Mouse (Mus musculus) neural tube, embryonic 14.5 days (tissue): ENCODE measurements around the gene Sh3gl1. TPM values are rescaled to one million over a fixed set of nuclear protein-coding genes. Genes with fewer than 3 reads are reported as not detected.

Source experiments
- ATAC-seq: fragments of 200-750 bp; cut with Nextera tagmentation; 2 replicates; pipeline ENCODE4 v1.8.0; 2017; ENCODE audit warnings: low read depth, mild to moderate bottlenecking, moderate TSS enrichment, moderate library complexity
- H3K27ac ChIP-seq: fragments of 300-500 bp; sonication (generic); 2 replicates; pipeline ENCODE4 v1.5.1; 2014; ENCODE audit warnings: low read depth, mild to moderate bottlenecking, control low read depth, low read length, moderate library complexity, mixed read lengths
- H3K27me3 ChIP-seq: fragments of 300-500 bp; sonication (generic); 2 replicates; pipeline ENCODE4 v1.6.1; 2014; ENCODE audit warnings: low read length; ENCODE audit not compliant: control insufficient read depth, insufficient read depth
- H3K36me3 ChIP-seq: fragments of 300-500 bp; sonication (generic); 2 replicates; pipeline ENCODE4 v1.6.1; 2014; ENCODE audit warnings: low read length, mixed read lengths; ENCODE audit not compliant: control insufficient read depth, insufficient read depth
- H3K4me1 ChIP-seq: fragments of 300-500 bp; sonication (generic); 2 replicates; pipeline ENCODE4 v1.6.1; 2014; ENCODE audit warnings: low read length; ENCODE audit not compliant: control insufficient read depth, insufficient read depth
- H3K4me2 ChIP-seq: fragments of 300-500 bp; sonication (generic); 2 replicates; pipeline ENCODE4 v1.6.1; 2014; ENCODE audit warnings: mild to moderate bottlenecking, low read depth, low read length, control low read depth
- H3K4me3 ChIP-seq: fragments of 300-500 bp; sonication (generic); 2 replicates; pipeline ENCODE4 v1.5.1; 2014; ENCODE audit warnings: low read depth, low read length, control low read depth, mixed read lengths
- H3K9ac ChIP-seq: fragments of 300-500 bp; sonication (generic); replicated peaks from 2 replicates; pipeline ENCODE4 v1.6.1; 2014; ENCODE audit warnings: low read depth, mild to moderate bottlenecking, control low read depth, low read length, mixed read lengths
- H3K9me3 ChIP-seq: fragments of 300-500 bp; sonication (generic); 2 replicates; pipeline ENCODE4 v1.6.1; 2016; ENCODE audit warnings: low read length; ENCODE audit not compliant: control insufficient read depth
- WGBS: fragments of 180-500 bp; shearing (Covaris S2); extraction: QIAGEN DNeasy Blood & Tissue Kit; methylation state at CpG from one replicate; pipeline ENCODE4 v1.1.7; 2014; 5-methylcytosine and 5-hydroxymethylcytosine counted together
- polyA plus RNA-seq: library from polyadenylated mRNA; unstranded; fragments of >200 nt; fragmentation: Nextera tagmentation; extraction: Ambion mirVana; gene quantifications from 2 replicates; pipeline ENCODE4 v1.2.1, GENCODE M21; 2014

Gene Sh3gl1
- polyA plus RNA-seq, 1 experiment from 2014 or later, result 87.5 TPM

DNA sequence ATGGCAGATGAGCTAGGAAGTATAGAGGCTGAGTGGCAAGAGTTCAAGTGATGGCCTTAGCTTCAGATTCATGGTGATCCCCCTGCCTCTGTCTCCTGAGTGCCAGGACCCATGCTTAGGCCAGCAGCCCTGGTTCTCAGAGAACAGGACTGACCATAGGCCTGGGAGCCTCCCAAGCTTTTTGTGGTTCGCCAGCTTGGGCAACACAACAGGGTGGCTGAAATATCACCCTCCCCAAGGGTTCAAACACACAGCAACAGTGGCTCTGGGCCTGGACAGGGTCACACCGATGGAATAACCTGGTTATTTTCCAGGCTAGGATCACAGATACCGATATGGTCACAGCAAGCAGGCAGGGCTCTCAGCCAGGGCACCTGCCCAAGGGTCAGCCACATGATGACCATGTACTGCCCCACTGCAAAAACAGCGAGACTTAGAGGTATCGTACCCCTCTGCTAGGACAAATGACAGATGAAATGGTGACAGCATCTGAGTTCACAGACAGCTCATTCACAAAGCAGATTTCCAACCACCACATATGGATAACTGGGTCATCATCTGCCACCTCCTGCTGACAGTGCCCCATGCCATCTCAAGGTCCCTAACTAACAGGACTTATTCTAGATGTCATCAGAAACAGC, 8.5 kb downstream of the Sh3gl1 start:
- no peak overlapping the region for H3K4me2 ChIP-seq
- no peaks in the 10 kb centered on the region for H3K36me3 ChIP-seq
- H3K9ac ChIP-seq, result no peak overlapping the region
- no peaks in the 10 kb centered on the region; the same call in 1 of the 2 replicates for H3K4me1 ChIP-seq
- 94% methylated on average over 5 of the region's 5 CpGs for WGBS
- no peak for ATAC-seq
- no peak overlapping the region for H3K4me3 ChIP-seq
- no peak overlapping the region for H3K27ac ChIP-seq
- H3K9me3 ChIP-seq, result no peaks in the 10 kb centered on the region
- no peaks in the 10 kb centered on the region for H3K27me3 ChIP-seq

DNA sequence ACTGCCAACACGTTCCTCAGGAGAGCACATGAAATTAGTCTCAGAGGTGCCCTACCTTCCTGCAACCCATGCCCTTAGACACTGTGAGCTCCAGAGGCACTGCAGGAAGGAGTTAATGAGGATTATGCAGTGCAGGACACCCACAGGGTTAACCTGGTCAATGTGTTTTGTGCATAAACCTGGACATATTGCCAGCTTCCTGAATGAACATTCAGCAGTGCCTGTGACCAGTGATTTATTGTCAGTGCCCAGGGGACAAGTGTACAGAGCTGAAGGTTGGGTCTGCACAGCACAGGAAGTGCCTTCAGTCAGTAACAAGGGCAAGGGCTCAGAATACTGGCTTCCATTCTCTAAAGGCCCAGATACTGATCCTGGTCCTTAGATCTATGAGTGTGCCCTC, 9.6 kb downstream of the Sh3gl1 start:
- 74% methylated on average over 1 of the region's 1 CpGs for WGBS
- Histone ChIP-seq H3K4me2 (no peak overlapping the region), H3K4me3 (no peak overlapping the region), H3K4me1 (no peaks in the 10 kb centered on the region; the same call in 1 of the 2 replicates), H3K27me3 (no peaks in the 10 kb centered on the region), H3K27ac (no peak overlapping the region), H3K9me3 (no peaks in the 10 kb centered on the region), H3K9ac (no peak overlapping the region), H3K36me3 (no peaks in the 10 kb centered on the region)
- no peak for ATAC-seq

DNA sequence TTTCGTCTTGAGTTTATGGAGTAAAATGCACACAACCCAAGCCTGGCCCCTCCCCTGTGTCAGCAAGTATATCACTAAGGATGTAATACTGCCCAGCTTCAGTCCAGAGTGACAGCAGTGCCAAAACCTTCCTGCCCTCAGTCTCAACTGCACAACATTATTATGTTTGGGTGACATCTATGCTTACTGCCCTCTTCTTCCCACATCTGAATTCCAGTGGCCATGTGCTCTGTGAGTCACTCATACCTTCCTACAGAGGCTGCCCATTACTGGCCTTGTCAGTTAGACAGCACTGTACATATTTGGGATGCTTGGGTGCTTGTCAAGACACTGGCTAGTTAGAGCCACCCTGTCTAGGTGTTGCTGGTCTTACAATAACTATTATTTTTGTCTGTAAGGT, 10.1 kb downstream of the Sh3gl1 start:
- H3K27ac ChIP-seq, result no peak overlapping the region
- no peaks in the 10 kb centered on the region for H3K36me3 ChIP-seq
- no peak overlapping the region for H3K4me3 ChIP-seq
- H3K4me2 ChIP-seq, result no peak overlapping the region
- 90% methylated on average over 1 of the region's 1 CpGs for WGBS
- peaks cover 6% of the 10 kb centered on the region; the same call in 1 of the 2 replicates for H3K4me1 ChIP-seq
- no peak overlapping the region for H3K9ac ChIP-seq
- H3K27me3 ChIP-seq, result no peaks in the 10 kb centered on the region
- no peak for ATAC-seq
- no peaks in the 10 kb centered on the region for H3K9me3 ChIP-seq

DNA sequence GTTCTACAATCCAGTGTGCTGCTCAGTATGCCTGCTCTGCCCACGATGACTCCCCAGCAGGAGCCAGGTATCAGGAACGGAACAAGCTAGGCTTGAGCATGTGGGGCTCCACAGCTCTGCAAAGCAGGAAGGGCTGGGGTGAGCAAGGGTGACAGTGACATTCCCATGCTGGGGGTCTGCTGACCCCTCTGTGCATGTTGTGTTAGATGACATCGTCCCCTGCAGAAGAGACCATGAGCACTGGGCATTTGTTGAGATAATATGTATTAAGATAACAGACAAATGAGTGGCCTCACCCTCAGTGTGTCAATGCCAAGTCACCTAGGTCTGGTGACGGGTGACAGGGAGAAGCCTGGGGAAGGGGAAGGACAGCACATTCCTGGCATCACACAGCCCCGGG, 11.5 kb downstream of the Sh3gl1 start:
- no peak for ATAC-seq
- Histone ChIP-seq H3K36me3 (no peaks in the 10 kb centered on the region), H3K9me3 (no peaks in the 10 kb centered on the region), H3K4me2 (no peak overlapping the region), H3K4me3 (no peak overlapping the region), H3K27me3 (no peaks in the 10 kb centered on the region), H3K9ac (no peak overlapping the region), H3K4me1 (peaks cover 6% of the 10 kb centered on the region; the same call in 1 of the 2 replicates), H3K27ac (no peak overlapping the region)
- WGBS, result 84% methylated on average over 5 of the region's 5 CpGs

DNA sequence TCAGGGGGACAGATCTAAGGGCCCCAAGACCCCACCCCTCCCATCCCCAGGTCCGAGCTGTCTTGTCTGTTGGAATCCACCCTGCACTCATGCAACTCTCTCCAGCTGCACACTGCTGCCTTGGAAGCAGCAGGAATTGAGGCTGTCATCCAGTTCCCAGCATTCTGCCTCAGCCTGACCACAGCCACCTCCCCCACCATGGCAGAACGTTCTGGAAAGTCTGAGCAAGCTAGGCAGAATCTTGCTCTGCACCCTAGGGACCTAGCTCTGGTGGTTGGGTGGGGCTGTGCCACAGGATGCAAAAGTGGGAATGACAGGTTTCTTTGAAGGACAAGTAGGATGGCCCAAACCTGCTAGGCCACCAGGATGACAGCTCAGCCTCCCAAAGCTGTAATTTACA, 12.0 kb downstream of the Sh3gl1 start:
- no peak for ATAC-seq
- Histone ChIP-seq H3K27ac (no peak overlapping the region), H3K9me3 (no peaks in the 10 kb centered on the region), H3K4me3 (no peak overlapping the region), H3K9ac (no peak overlapping the region), H3K4me1 (peaks cover 6% of the 10 kb centered on the region; the same call in 1 of the 2 replicates), H3K27me3 (no peaks in the 10 kb centered on the region), H3K4me2 (no peak overlapping the region), H3K36me3 (peaks cover 4% of the 10 kb centered on the region; the same call in 1 of the 2 replicates)
- WGBS, result 58% methylated on average over 2 of the region's 2 CpGs

DNA sequence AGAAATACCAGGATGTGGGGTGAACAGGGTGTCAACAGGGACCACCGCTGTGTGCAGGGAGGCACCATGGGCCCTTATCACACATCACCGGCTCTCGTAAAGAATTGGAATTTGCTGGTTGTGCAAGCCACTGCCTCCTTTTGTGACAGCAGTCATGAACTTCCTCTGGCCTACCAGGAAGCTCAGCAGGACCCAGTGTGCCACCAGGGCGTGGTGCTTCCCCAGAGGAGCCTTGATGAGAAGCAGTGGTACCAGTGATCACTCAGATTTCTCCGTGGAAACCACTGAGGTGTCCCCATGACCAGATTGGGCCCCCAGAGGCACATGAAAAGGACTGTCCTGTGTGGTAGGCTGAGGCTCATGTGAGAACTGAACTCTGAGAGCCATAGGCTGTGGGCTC, 13.0 kb downstream of the Sh3gl1 start:
- no peak for ATAC-seq
- Histone ChIP-seq H3K27ac (no peak overlapping the region), H3K4me2 (no peak overlapping the region), H3K4me1 (peaks cover 6% of the 10 kb centered on the region; the same call in 1 of the 2 replicates), H3K4me3 (no peak overlapping the region), H3K9me3 (no peaks in the 10 kb centered on the region), H3K36me3 (peaks cover 14% of the 10 kb centered on the region; the same call in 1 of the 2 replicates), H3K9ac (no peak overlapping the region), H3K27me3 (no peaks in the 10 kb centered on the region)
- WGBS, result 82% methylated on average over 5 of the region's 5 CpGs

DNA sequence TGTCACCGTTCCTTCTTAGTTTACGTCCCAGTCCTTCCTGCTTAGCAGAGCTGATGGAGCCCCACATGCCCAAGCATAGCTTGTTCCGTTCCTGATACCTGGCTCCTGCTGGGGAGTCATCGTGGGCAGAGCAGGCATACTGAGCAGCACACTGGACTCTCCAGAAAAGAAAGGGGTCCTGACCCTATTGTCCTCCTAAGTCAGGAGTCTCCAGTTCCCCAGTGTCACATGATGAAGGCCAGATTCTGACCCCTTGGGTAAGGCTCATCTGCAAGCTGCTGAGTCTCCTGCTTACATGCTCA, 13.5 kb downstream of the Sh3gl1 start:
- 78% methylated on average over 4 of the region's 4 CpGs for WGBS
- Histone ChIP-seq H3K27ac (no peak overlapping the region), H3K27me3 (no peaks in the 10 kb centered on the region), H3K4me2 (no peak overlapping the region), H3K9me3 (no peaks in the 10 kb centered on the region), H3K36me3 (peaks cover 18% of the 10 kb centered on the region; the same call in 1 of the 2 replicates), H3K4me3 (no peak overlapping the region), H3K4me1 (peaks cover 6% of the 10 kb centered on the region; the same call in 1 of the 2 replicates), H3K9ac (no peak overlapping the region)
- no peak for ATAC-seq

DNA sequence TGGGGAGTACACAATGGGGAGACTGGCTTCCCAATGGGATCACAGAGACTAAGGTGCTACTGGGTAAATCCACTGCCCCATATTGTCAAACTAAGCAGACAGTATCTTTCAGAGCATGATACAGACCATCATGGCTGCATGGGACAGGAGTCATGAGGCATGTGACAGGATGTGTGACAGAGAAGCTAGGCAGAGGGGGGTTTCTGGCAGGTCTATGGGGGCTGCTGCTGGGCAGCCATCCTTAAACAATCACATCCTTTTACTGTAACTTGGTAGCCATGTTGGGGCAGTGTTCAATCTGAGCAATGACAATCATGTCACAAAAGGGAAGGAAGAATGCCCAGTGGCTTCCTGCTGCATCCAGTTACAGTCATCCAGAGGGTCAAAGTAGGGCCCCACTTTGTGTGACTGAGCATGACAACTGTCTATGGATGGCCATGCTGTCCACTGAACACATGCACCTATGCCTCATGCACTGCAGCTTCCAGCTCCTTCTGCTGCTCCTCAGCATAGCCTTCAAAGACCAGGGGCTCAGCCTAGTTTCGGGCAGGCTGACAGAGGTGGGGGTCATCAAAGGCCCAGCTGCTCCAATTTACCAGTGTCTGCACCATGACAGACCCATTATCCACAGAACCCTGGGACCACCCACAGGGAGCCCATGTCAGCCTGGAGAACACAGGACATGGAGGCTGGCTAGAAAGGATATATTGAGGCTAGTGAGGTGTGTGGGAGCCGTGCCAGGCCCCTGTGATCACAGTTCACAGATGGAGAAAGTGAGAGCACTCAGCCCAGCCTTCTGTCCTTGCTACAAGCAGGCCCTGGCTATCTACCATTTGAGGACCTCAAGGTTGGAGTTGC, 14.1 kb downstream of the Sh3gl1 start:
- Histone ChIP-seq H3K4me2 (no peak overlapping the region), H3K27me3 (no peaks in the 10 kb centered on the region), H3K4me3 (no peak overlapping the region), H3K27ac (no peak overlapping the region; the same call in none of the 2 replicates), H3K9me3 (no peaks in the 10 kb centered on the region), H3K4me1 (peaks cover 6% of the 10 kb centered on the region; the same call in 1 of the 2 replicates), H3K9ac (no peak overlapping the region), H3K36me3 (peaks cover 24% of the 10 kb centered on the region)
- 54% methylated on average over 2 of the region's 2 CpGs for WGBS
- ATAC-seq, result no peak
